Mouse (Mus musculus) thymus, adult 2 months (tissue): ENCODE measurements around the gene Tfeb.

Source experiments
- CTCF ChIP-seq: fragments of 200-500 bp; IDR thresholded peaks from 2 replicates; pipeline ENCODE4 v1.5.1; 2012; ENCODE audit warnings: mild to moderate bottlenecking, control low read depth, low read length, moderate library complexity, borderline replicate concordance; ENCODE audit not compliant: control insufficient read depth, poor library complexity, insufficient read depth; ENCODE audit errors: extremely low read depth
- POLR2A ChIP-seq: fragments of 200-500 bp; IDR thresholded peaks from 2 replicates; pipeline ENCODE4 v1.6.1; 2012; ENCODE audit warnings: mild to moderate bottlenecking, low read length, control low read depth, moderate library complexity; ENCODE audit not compliant: control insufficient read depth, poor library complexity, insufficient read depth; ENCODE audit errors: extremely low read depth

GRCm38 (mm10) chr17:47738066-47738878 is 1.4 kb downstream of the Tfeb start:
- no peak for TF ChIP-seq POLR2A
- TF ChIP-seq CTCF = no peak
